Mouse (Mus musculus) kidney, adult 2 months (tissue): ENCODE data around the gene Bach2. TPM values are rescaled to one million over a fixed set of nuclear protein-coding genes. Genes with fewer than 3 reads are reported as not detected.

ENCODE experiments used
- DNase-seq: peaks from one replicate; pipeline ENCODE4 v3.0.0; 2021
- H3K27ac ChIP-seq: fragments of 200-500 bp; 2 replicates; pipeline ENCODE4 v1.5.1; 2012; ENCODE audit warnings: low read depth, low read length, control low read depth, inconsistent platforms; ENCODE audit not compliant: insufficient read depth
- H3K27me3 ChIP-seq: fragments of 200-500 bp; replicated peaks from 2 replicates; pipeline ENCODE4 v1.6.1; 2012; ENCODE audit warnings: mild to moderate bottlenecking, moderate library complexity, low read length, inconsistent platforms; ENCODE audit not compliant: control insufficient read depth, insufficient read depth
- H3K36me3 ChIP-seq: fragments of 200-500 bp; 2 replicates; pipeline ENCODE4 v1.6.1; 2012; ENCODE audit warnings: mild to moderate bottlenecking, moderate library complexity, low read length, inconsistent platforms; ENCODE audit not compliant: control insufficient read depth, insufficient read depth
- H3K4me1 ChIP-seq: fragments of 200-500 bp; 2 replicates; pipeline ENCODE4 v1.6.1; 2011; ENCODE audit warnings: low read length; ENCODE audit not compliant: control insufficient read depth, insufficient read depth
- H3K4me3 ChIP-seq: fragments of 200-500 bp; 2 replicates; pipeline ENCODE4 v1.5.1; 2011; ENCODE audit warnings: mild to moderate bottlenecking, low read depth, low read length, control low read depth; ENCODE audit not compliant: insufficient read depth
- CTCF ChIP-seq: fragments of 200-500 bp; conservative IDR thresholded peaks from 2 replicates; pipeline ENCODE4 v1.5.1; 2011; ENCODE audit warnings: low read depth, mild to moderate bottlenecking, control low read depth, low read length, moderate library complexity, mixed read lengths; ENCODE audit not compliant: insufficient read depth, insufficient read length
- POLR2A ChIP-seq: fragments of 200-500 bp; IDR thresholded peaks from one replicate; pipeline ENCODE4 v1.6.1; 2011; ENCODE audit warnings: low read depth, low read length, control low read depth
- WGBS: fragments of 180-500 bp; shearing (Covaris S2); methylation state at CpG from one replicate; pipeline ENCODE4 v1.1.7; 2018; 5-methylcytosine and 5-hydroxymethylcytosine counted together
- polyA plus RNA-seq: library from polyadenylated mRNA; depleted of rRNA; stranded (reverse); fragments of >200 nt; gene quantifications from 2 replicates; pipeline ENCODE4 v1.2.3, GENCODE M21; 2012

Gene Bach2
- polyA plus RNA-seq, 1 experiment, result 2.5 TPM

GRCm38 (mm10) chr4:32260909-32261308 lies 22.3 kb downstream of the Bach2 start:
- H3K4me1 ChIP-seq, result no peaks in the 10 kb centered on the region
- TF ChIP-seq POLR2A (no peak), CTCF (no peak)
- H3K36me3 ChIP-seq, result no peaks in the 10 kb centered on the region
- H3K4me3 ChIP-seq, result no peak overlapping the region
- 85% methylated on average over 4 of the region's 4 CpGs for WGBS
- DNase-seq, result no peak
- no peaks in the 10 kb centered on the region for H3K27me3 ChIP-seq
- H3K27ac ChIP-seq, result no peak overlapping the region

GRCm38 (mm10) chr4:32262825-32263684 lies 24.5 kb downstream of the Bach2 start:
- WGBS, result 83% methylated on average over 20 of the region's 20 CpGs
- Histone ChIP-seq H3K27ac (no peak overlapping the region), H3K36me3 (no peaks in the 10 kb centered on the region), H3K27me3 (no peaks in the 10 kb centered on the region), H3K4me3 (peak overlapping the region; percentile 22; the same call in 1 of the 2 replicates), H3K4me1 (no peaks in the 10 kb centered on the region)
- TF ChIP-seq CTCF (no peak), POLR2A (no peak)
- DNase-seq, result no peak

- Histone ChIP-seq H3K27ac (no peak overlapping the region), H3K4me3 (peak overlapping the region; percentile 22; the same call in 1 of the 2 replicates), H3K4me1 (no peaks in the 10 kb centered on the region), H3K27me3 (no peaks in the 10 kb centered on the region), H3K36me3 (no peaks in the 10 kb centered on the region)
- DNase-seq, result no peak
- TF ChIP-seq CTCF, result no peak
- TF ChIP-seq POLR2A, result no peak
- 69% methylated on average over 10 of the region's 10 CpGs for WGBS
Observed at GRCm38 (mm10) chr4:32263685-32264038, 25.1 kb downstream of the Bach2 start.

GRCm38 (mm10) chr4:32264892-32265291 lies 26.3 kb downstream of the Bach2 start:
- no peak overlapping the region for H3K4me3 ChIP-seq
- TF ChIP-seq POLR2A (no peak), CTCF (no peak)
- no peaks in the 10 kb centered on the region for H3K36me3 ChIP-seq
- 84% methylated on average over 8 of the region's 8 CpGs for WGBS
- H3K4me1 ChIP-seq, result no peaks in the 10 kb centered on the region
- no peak for DNase-seq
- no peaks in the 10 kb centered on the region for H3K27me3 ChIP-seq
- H3K27ac ChIP-seq, result no peak overlapping the region

- DNase-seq, result no peak
- Histone ChIP-seq H3K27me3 (no peaks in the 10 kb centered on the region), H3K4me3 (no peak overlapping the region), H3K27ac (no peak overlapping the region), H3K36me3 (no peaks in the 10 kb centered on the region), H3K4me1 (no peaks in the 10 kb centered on the region)
- no peak for TF ChIP-seq POLR2A
- 85% methylated on average over 6 of the region's 6 CpGs for WGBS
Observed at GRCm38 (mm10) chr4:32266731-32267130, 28.1 kb downstream of the Bach2 start.

GRCm38 (mm10) chr4:32268042-32268441 lies 29.4 kb downstream of the Bach2 start:
- H3K4me1 ChIP-seq, result no peaks in the 10 kb centered on the region
- TF ChIP-seq CTCF (no peak), POLR2A (no peak)
- 76% methylated on average over 1 of the region's 1 CpGs for WGBS
- no peaks in the 10 kb centered on the region for H3K36me3 ChIP-seq
- DNase-seq, result no peak
- no peak overlapping the region for H3K4me3 ChIP-seq
- no peak overlapping the region for H3K27ac ChIP-seq
- H3K27me3 ChIP-seq, result no peaks in the 10 kb centered on the region

GRCm38 (mm10) chr4:32272398-32272797 lies 33.8 kb downstream of the Bach2 start:
- no peaks in the 10 kb centered on the region for H3K36me3 ChIP-seq
- H3K4me1 ChIP-seq, result no peaks in the 10 kb centered on the region
- no peak for TF ChIP-seq CTCF
- no peak for TF ChIP-seq POLR2A
- no peak overlapping the region for H3K27ac ChIP-seq
- 83% methylated on average over 5 of the region's 5 CpGs for WGBS
- no peak for DNase-seq
- no peaks in the 10 kb centered on the region for H3K27me3 ChIP-seq
- H3K4me3 ChIP-seq, result no peak overlapping the region
